Comparison of ENCODE assay signal across 8 mouse cellular contexts in genomic region chr13:63430681-63431029, GRCm38 (mm10).
DNase-seq lines count a peak whose midpoint lies in the region; ATAC-seq and TF ChIP-seq lines count a peak whose summit lies in the region.

No protein-coding gene starts in this region.

- peaks cover 10% of the 10 kb centered on the region for H3K4me1 ChIP-seq in heart, embryonic 16.5 days (ENCODE audit: control insufficient read depth, insufficient read depth, low read length)
- peaks cover 0 to 4% of the 10 kb centered on the region in 2 experiments; a peak in 1 of 4 replicates for H3K4me1 ChIP-seq in MEL (ENCODE audit: control insufficient read depth in 1 of 2, insufficient read depth in 2 of 2, low read length in 2 of 2)
- peaks cover 19% of the 10 kb centered on the region for H3K4me1 ChIP-seq in forebrain, embryonic 10.5 days
- H3K4me1 ChIP-seq in liver, embryonic 11.5 days (replicated peaks; ENCODE audit: control insufficient read depth, insufficient read depth, low read length): peaks cover 7% of the 10 kb centered on the region
- no peaks in the 10 kb centered on the region for H3K4me1 ChIP-seq in stomach, postnatal 0 days (replicated peaks; ENCODE audit: control insufficient read depth, insufficient read depth)

- H3K27me3 ChIP-seq in heart, embryonic 16.5 days (ENCODE audit: control insufficient read depth, insufficient read depth, low read length): no peaks in the 10 kb centered on the region
- peaks cover 1 to 2% of the 10 kb centered on the region in 2 experiments; a peak in 3 of 4 replicates for H3K27me3 ChIP-seq in MEL (ENCODE audit: control insufficient read depth in 1 of 2, insufficient read depth in 2 of 2, low read length in 2 of 2)
- H3K27me3 ChIP-seq in forebrain, embryonic 10.5 days (ENCODE audit: poor library complexity, severe bottlenecking): no peaks in the 10 kb centered on the region
- H3K27me3 ChIP-seq in liver, embryonic 11.5 days (replicated peaks; ENCODE audit: control insufficient read depth, insufficient read depth, low read length): no peaks in the 10 kb centered on the region
- H3K27me3 ChIP-seq in stomach, postnatal 0 days (ENCODE audit: control insufficient read depth, insufficient read depth, low read length): no peaks in the 10 kb centered on the region

- TF ChIP-seq RAD21 in MEL (IDR thresholded peaks at IDR 0.05; ENCODE audit: low read depth, low read length): no peak

- peak; percentile 56 for ATAC-seq in heart, embryonic 16.5 days (replicated peaks; ENCODE audit: extremely low read depth, insufficient read depth, low FRiP score)
- peak; percentile 67 for ATAC-seq in liver, embryonic 11.5 days (replicated peaks; ENCODE audit: low FRiP score)
- peak; percentile 41 for ATAC-seq in stomach, postnatal 0 days (ENCODE audit: low FRiP score, low TSS enrichment)

- no peak for TF ChIP-seq POLR2A in MEL (IDR thresholded peaks at IDR 0.05; ENCODE audit: control insufficient read depth in 1 of 2, insufficient read depth in 1 of 2, low read depth in 1 of 2, low read length in 2 of 2, poor library complexity in 1 of 2)

- H3K9ac ChIP-seq in heart, embryonic 16.5 days (ENCODE audit: low read length): peak overlapping the region; percentile 79
- peak overlapping the region; percentile 71 for H3K9ac ChIP-seq in MEL (ENCODE audit: control insufficient read depth, low read depth, low read length, poor library complexity, severe bottlenecking)
- peak overlapping the region; percentile 67 for H3K9ac ChIP-seq in liver, embryonic 11.5 days (ENCODE audit: low read depth, low read length)
- peak overlapping the region; percentile 75 for H3K9ac ChIP-seq in stomach, postnatal 0 days (ENCODE audit: low read length)

- no peak for DNase-seq in heart, postnatal 4 days
- DNase-seq in MEL (ENCODE audit: low read depth, low spot score): no peak
- DNase-seq in forebrain, embryonic 10.5 days (ENCODE audit: extremely low spot score, low spot score): no peak
- DNase-seq in liver, embryonic 11.5 days (ENCODE audit: low spot score): no peak
- no peak for DNase-seq in stomach, postnatal 0 days (ENCODE audit: low spot score)
- no peak for DNase-seq in natural killer cell, adult 2 months (ENCODE audit: low spot score in 2 of 2)
- DNase-seq in right cerebral cortex, adult 2 months (ENCODE audit: low spot score in 2 of 2): no peak

- TF ChIP-seq EP300 in MEL (IDR thresholded peaks at IDR 0.05; ENCODE audit: low read depth in 1 of 2, low read length in 2 of 2): no peak
- TF ChIP-seq EP300 in stomach, postnatal 0 days (optimal IDR thresholded peaks at IDR 0.05): no peak

- no peak for TF ChIP-seq CTCF in MEL (IDR thresholded peaks at IDR 0.05 in 2 of 3, conservative IDR thresholded peaks at IDR 0.05 in 1 of 3; ENCODE audit: control insufficient read depth in 1 of 3, insufficient read depth in 1 of 3, low read depth in 2 of 3, low read length in 3 of 3, poor library complexity in 1 of 3, severe bottlenecking in 1 of 3)
- no peak for TF ChIP-seq CTCF in stomach, postnatal 0 days (IDR thresholded peaks at IDR 0.05; ENCODE audit: low read depth)

- no peaks in the 10 kb centered on the region for H3K9me3 ChIP-seq in heart, embryonic 16.5 days (replicated peaks; ENCODE audit: control insufficient read depth, low read length)
- no peaks in the 10 kb centered on the region for H3K9me3 ChIP-seq in MEL (replicated peaks; ENCODE audit: insufficient read depth, low read length)
- H3K9me3 ChIP-seq in forebrain, embryonic 10.5 days: no peaks in the 10 kb centered on the region
- H3K9me3 ChIP-seq in liver, embryonic 11.5 days (ENCODE audit: control insufficient read depth, low read length): no peaks in the 10 kb centered on the region
- H3K9me3 ChIP-seq in stomach, postnatal 0 days (ENCODE audit: control insufficient read depth, low read length): no peaks in the 10 kb centered on the region

- peak overlapping the region; percentile 66 for H3K4me3 ChIP-seq in heart, embryonic 16.5 days (ENCODE audit: low read length)
- H3K4me3 ChIP-seq in MEL (ENCODE audit: control insufficient read depth in 1 of 2, insufficient read depth in 1 of 2, low read depth in 2 of 2, low read length in 2 of 2): peak overlapping the region; percentile 88 to 89
- H3K4me3 ChIP-seq in forebrain, embryonic 10.5 days: peak overlapping the region; percentile 75
- peak overlapping the region; percentile 71 for H3K4me3 ChIP-seq in liver, embryonic 11.5 days (ENCODE audit: low read depth, low read length)
- peak overlapping the region; percentile 60 for H3K4me3 ChIP-seq in stomach, postnatal 0 days (ENCODE audit: low read depth, low read length)

- peak overlapping the region; percentile 76 for H3K4me2 ChIP-seq in heart, embryonic 16.5 days (ENCODE audit: low read depth, low read length)
- H3K4me2 ChIP-seq in liver, embryonic 11.5 days: peak overlapping the region; percentile 71
- peak overlapping the region; percentile 65 for H3K4me2 ChIP-seq in stomach, postnatal 0 days (replicated peaks; ENCODE audit: low read depth)

- 2% methylated on average over 4 of the region's 4 CpGs for WGBS in heart, embryonic 16.5 days
- 0% methylated on average over 4 of the region's 4 CpGs for WGBS in forebrain, embryonic 10.5 days
- 0% methylated on average over 4 of the region's 4 CpGs for WGBS in liver, embryonic 11.5 days
- WGBS in stomach, postnatal 0 days: 0% methylated on average over 4 of the region's 4 CpGs

- H3K79me2 ChIP-seq in MEL (ENCODE audit: control insufficient read depth, insufficient read depth, low read length, poor library complexity): peaks cover 5% of the 10 kb centered on the region

- no peaks in the 10 kb centered on the region for H3K36me3 ChIP-seq in heart, embryonic 16.5 days (ENCODE audit: control insufficient read depth, insufficient read depth)
- peaks cover 0 to 10% of the 10 kb centered on the region in 2 experiments; a peak in 2 of 4 replicates for H3K36me3 ChIP-seq in MEL (ENCODE audit: control insufficient read depth in 1 of 2, insufficient read depth in 2 of 2, low read length in 2 of 2)
- H3K36me3 ChIP-seq in forebrain, embryonic 10.5 days (replicated peaks): no peaks in the 10 kb centered on the region
- H3K36me3 ChIP-seq in liver, embryonic 11.5 days (ENCODE audit: control insufficient read depth, insufficient read depth, low read length): no peaks in the 10 kb centered on the region
- H3K36me3 ChIP-seq in stomach, postnatal 0 days (ENCODE audit: control insufficient read depth, insufficient read depth, low read length): no peaks in the 10 kb centered on the region

- peak overlapping the region; percentile 98 for H3K27ac ChIP-seq in heart, embryonic 16.5 days (ENCODE audit: low read length)
- peak overlapping the region; percentile 50 for H3K27ac ChIP-seq in MEL (ENCODE audit: control insufficient read depth, low read depth, low read length)
- peak overlapping the region; percentile 99 for H3K27ac ChIP-seq in forebrain, embryonic 10.5 days
- H3K27ac ChIP-seq in liver, embryonic 11.5 days (ENCODE audit: low read depth, low read length): peak overlapping the region; percentile 70
- peak overlapping the region; percentile 97 for H3K27ac ChIP-seq in stomach, postnatal 0 days (replicated peaks)

TF ChIP-seq in MEL, 35 proteins besides CTCF, POLR2A, EP300 and RAD21:
- TF ChIP-seq CHD1 (IDR thresholded peaks at IDR 0.05; ENCODE audit: low read depth, low read length) (no peak), POLR2AphosphoS2 (IDR thresholded peaks at IDR 0.05; ENCODE audit: low read length) (no peak; the same call in 1 of the 2 replicates), MAX (IDR thresholded peaks at IDR 0.05; ENCODE audit: low read length) (no peak), RCOR1 (IDR thresholded peaks at IDR 0.05; ENCODE audit: low read depth, low read length) (no peak), MXI1 (IDR thresholded peaks at IDR 0.05; ENCODE audit: low read depth, low read length) (peak; percentile 42; the same call in 1 of the 2 replicates), MYC (IDR thresholded peaks at IDR 0.05; ENCODE audit: low read depth, low read length) (no peak), SIN3A (IDR thresholded peaks at IDR 0.05; ENCODE audit: low read length) (no peak), ZMIZ1 (IDR thresholded peaks at IDR 0.05; ENCODE audit: low read depth, low read length) (0 out of 2 replicates have a peak, but pooled peaks have one; percentile 59)
